Mouse (Mus musculus): ENCODE measurements around the gene Saa4. TPM values are rescaled to one million over a fixed set of nuclear protein-coding genes. Genes with fewer than 3 reads are reported as not detected.
"Not testable (repeated sequence)": the region's sequence is repeated elsewhere in the genome, so short reads cannot be mapped to it uniquely, and the experiment has no call there.

Saa4 gene
- total RNA-seq, 1 experiment from 2014 or later = not detected

DNA sequence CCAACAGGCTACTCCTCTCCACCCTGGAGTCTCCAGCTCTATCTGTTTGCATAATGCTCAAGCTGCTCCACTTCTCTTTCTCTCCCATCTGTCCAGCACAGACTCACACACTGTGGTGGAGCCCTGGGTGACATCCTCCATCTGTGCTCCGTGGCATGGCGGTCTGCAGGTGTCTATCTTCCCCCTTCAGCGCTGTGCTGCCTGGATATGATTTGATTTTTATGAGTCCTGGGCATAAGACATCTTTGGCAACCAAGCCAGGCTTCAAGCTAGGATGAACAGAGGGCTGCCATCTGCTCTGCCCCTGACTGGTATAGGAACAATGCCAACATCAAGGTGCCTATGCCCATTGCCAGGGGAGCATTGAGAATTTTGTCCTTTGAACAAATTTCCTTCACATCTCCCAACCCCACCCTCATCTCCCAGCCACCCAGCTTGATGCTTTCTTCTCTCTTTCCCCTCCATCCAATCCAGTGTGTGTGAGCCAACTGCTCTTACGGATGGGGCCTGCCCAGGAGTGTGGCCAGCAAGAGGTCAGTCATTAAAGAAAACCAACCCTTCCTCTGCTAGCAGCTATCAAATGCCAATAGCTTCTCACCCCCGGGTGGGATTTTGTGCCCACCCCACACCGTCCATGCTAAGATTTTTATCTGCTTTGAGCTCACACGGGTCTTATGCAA lies 13.7 kb downstream of the Saa4 start:
- ATAC-seq (replicated peaks; ENCODE audit: low read depth, poor library complexity, severe bottlenecking) = no peak

DNA sequence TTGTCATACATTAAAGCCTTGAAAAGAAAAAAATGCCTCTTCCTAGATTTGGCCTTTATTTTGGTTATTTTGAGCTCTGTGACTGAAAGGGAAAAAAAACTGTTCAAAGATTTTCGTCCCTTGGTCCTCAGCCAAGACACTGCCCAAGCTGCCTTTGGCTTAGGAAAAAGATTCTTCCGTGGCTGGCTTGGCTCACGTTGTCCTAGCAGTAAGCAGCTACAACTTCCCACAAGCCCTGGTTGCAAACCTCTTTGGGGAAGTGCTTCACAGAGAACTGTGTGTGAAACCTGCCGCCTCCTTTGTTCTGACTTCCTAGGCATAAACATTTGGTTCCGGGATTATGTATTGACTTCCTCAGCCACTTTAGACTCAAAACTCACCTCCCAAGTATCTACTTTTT lies 15.5 kb downstream of the Saa4 start:
- ATAC-seq (replicated peaks; ENCODE audit: low read depth, poor library complexity, severe bottlenecking) = peak; percentile 19

DNA sequence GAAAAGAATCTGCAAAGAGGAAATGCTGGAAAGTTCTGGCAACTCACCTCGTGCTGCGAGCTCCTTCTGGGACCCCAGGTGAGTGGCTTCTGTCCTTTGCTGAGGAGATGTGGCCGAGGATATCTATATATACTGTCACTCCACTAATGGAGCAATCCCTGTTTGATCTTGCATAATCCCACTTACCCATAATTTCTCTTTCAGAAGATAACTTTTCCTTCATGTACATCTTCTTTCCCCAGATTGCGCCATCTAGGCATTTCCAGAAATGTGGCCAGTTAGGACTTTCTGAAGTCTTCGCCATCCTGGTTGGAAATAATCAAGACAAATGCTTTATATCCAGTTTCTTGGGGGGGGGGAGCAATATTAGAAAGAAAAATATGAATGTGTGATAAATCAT lies 16.8 kb downstream of the Saa4 start, which contains the start of gene Saa3:
Gene Saa3, minus strand, starts transcription at position 101 of the 400 bp plus-strand sequence.
- ATAC-seq (replicated peaks; ENCODE audit: low read depth, poor library complexity, severe bottlenecking) = no peak

DNA sequence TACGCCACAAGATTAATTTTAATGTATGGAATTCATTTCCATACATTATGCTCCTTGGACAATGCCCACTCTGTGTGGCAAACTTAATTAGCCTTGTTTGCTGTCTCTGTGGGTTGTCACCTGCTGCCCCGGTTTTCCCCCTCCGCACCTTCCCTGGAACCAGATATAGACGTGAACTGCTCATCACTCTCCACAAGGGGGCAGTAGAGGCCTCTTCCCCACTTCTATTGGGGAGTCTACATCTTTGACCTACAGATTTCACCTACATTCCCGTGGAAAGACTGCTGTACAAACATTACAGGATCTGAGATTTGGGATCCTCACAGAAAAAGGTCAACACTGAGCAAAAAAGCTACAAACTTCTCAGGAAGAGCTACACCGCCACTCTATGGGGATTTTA lies 17.9 kb downstream of the Saa4 start:
- ATAC-seq (replicated peaks; ENCODE audit: low read depth, poor library complexity, severe bottlenecking) = no peak; the same call in 1 of the 2 replicates

DNA sequence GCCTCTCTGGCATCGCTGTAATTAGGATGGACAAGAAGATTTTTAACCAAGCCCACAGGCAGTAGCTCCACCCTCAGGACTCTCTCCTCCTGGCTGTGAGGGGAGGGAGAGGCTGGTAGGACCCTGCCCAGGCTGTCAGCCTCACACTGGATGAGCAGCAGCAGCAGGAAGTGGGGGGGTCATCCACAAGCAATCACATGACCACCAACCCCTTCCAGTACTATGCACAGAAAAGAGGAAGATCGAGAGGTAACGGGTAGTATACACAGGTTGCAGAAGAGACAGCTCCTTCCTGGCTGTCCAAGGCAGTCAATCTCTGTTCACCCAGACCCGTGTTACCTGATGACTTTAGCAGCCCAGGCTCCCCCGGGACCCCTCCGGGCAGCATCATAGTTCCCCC lies 20.2 kb downstream of the Saa4 start:
- peak; percentile 74 for ATAC-seq (replicated peaks; ENCODE audit: low read depth, poor library complexity, severe bottlenecking)

DNA sequence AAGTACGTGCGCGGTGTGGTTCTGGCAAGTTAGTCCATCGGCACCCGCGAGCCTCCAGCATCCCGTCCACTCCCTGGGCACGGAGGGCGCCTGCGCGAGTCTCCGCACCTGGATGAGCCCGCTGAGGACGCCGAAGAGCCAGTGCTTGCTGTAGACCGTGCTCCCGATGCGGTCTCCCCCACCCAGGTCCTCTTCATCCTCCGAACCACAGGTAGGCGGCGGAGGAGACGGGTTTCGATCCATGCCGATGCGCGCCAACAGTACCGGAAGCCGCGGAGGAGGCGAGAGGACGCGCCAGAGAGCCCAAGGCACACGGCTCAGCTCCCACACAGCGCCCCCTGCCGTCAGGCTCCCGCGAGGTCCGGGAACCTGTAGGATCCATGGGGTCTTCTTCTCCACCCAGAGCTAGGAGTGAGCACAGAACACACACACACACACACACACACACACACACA lies 22.0 kb downstream of the Saa4 start, which contains the start of gene Saal1:
Gene Saal1, minus strand, starts transcription at position 291 of the 455 bp plus-strand sequence.
- ATAC-seq (replicated peaks; ENCODE audit: low read depth, poor library complexity, severe bottlenecking) = peak; percentile 85

DNA sequence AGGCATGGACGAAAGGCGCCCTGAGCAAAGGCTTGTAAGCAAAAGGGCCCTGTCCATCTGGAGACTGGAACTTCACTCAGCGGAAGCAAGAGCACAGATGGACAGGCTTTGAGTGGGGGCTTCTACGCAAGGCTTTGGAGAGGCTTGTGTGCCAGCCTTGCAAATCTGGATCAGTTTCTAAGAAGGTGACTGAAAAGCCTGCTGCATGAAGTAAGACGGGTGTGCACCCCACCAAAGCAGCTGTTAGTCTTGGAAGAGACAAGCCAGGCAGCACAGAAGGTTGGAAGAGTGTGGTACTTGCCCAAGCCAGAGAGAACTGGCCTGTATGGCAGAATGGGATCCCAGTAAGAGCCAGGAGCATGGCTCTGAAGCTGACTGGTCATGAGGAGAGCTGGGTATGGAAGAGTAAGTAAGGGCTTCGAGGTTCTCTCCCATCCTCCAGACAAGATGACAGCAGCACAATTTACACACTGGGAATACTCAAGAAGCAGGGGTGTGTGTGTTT lies 31.8 kb downstream of the Saa4 start:
- ATAC-seq (replicated peaks; ENCODE audit: low read depth, poor library complexity, severe bottlenecking) = no peak

DNA sequence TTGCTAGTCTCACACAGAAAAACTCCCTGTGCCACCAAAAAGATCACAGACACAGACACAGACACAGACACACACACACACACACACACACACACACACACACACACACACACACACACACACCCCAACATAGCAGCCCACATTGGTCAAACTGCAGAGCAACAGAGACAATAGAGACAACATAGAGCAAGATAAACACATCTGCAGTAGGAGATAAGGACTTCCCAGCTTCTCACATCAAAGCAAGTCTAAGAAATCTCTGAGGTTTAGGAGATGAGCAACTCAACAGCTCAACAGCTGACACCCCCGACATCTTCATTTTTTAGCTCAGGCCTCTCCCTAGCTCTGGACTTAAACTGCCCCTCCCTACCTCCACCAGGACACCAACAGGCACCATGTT lies 35.6 kb downstream of the Saa4 start:
- ATAC-seq (replicated peaks; ENCODE audit: low read depth, poor library complexity, severe bottlenecking) = peak; percentile 54

DNA sequence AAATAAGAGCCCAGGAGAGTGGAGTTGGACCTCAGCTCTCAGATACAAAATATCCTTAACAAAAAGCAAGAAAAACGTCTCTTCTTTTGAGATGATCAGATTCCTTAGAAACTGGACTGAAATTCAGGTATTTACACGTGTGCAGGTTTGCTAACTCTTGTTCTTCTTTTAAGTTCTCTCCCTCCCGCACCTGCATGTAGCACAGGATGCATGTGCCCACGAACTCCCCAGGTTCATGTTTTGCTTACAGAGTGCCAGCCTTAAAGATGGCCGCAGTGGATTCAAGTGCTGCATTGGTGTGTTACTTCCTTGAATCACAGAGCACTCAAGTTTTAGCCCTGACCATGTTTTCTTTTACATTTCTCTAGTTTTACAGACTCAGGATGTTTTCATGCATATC lies 45.6 kb downstream of the Saa4 start:
- ATAC-seq (replicated peaks; ENCODE audit: low read depth, poor library complexity, severe bottlenecking) = no peak

DNA sequence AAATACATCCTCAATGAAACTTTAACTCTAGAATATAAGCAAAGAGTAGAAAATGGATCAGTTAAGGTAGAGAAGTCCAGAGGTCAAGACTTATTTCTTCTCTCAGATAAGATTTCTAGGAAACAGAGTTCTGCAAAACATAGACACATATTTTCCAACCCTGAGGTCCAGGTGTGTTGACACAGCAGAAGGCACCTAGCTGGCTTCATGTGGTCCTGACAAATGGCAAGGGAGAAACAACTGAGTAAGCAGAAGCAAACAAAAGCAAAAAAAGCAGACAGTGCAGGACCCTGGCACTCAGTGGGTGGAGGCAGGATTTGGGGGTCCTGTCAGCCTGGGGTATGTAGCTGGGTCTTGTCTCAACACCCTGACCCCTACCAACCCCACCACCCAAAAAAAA lies 51.7 kb downstream of the Saa4 start:
- no peak for ATAC-seq (replicated peaks; ENCODE audit: low read depth, poor library complexity, severe bottlenecking)

DNA sequence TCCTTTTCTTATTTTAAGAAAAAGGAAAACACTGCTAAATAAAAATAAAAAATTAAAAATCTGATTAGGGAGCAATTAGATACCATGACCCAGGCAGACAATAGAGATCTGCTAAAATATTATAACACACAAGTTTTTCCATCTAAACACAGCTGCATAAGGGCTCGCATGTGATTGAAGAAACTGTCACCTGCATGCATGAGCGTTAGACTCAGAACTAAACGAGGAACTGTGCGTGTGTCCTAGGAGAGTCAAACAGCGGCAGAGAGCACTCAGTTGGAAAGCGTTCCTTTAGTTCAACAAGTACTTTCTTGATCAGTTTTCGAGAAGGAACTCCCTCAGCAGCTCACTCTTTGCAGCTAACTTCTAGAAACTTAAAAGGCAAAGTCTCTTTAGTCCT lies 53.4 kb downstream of the Saa4 start:
- ATAC-seq (replicated peaks; ENCODE audit: low read depth, poor library complexity, severe bottlenecking) = not testable (repeated sequence)

DNA sequence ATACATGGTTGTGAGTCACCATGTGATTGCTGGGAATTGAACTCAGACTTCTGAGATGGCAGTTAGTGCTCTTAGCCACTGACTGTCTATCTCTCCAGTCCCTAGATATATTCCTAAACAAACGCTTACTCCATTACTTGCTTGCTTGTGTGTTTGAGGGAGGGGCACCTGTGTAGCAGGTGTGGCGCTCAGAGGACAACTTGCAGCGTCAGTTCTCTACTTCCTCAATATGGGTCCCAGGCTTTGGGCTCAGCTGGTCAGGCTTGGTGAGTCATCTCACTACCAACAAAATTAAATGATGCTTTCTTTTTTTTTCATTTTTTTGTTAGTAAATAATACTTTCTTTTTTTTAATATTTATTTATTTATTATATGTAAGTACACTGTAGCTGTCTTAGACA lies 54.0 kb downstream of the Saa4 start:
- ATAC-seq (replicated peaks; ENCODE audit: low read depth, poor library complexity, severe bottlenecking) = no peak

Other genes with a start within 250 kb of the Saa4 start
- gene Sergef, start 92.8 kb downstream of the Saa4 start, total RNA-seq (2017) = 7.6 and 17.5 TPM in 2 replicates
- gene Tph1, start 60.1 kb downstream of the Saa4 start, total RNA-seq (2017) = not detected in 2 replicates
- gene Saal1, start 21.9 kb downstream of the Saa4 start, total RNA-seq (2017) = 14.6 and 18.5 TPM in 2 replicates
- 3.8 TPM in 1 of 2 replicates, not detected in the other for gene Saa3, start 16.9 kb downstream of the Saa4 start, total RNA-seq (2017)
- not detected in 2 replicates for gene Saa1, start 10.4 kb upstream of the Saa4 start, total RNA-seq (2017)
- gene Saa2, start 19.2 kb upstream of the Saa4 start, total RNA-seq (2017) = not detected in 2 replicates
- gene Hps5, start 63.5 kb upstream of the Saa4 start, total RNA-seq (2017) = 32.3 and 33.0 TPM in 2 replicates
- gene Gtf2h1, start 63.5 kb upstream of the Saa4 start, total RNA-seq (2017) = 86.1 and 96.2 TPM in 2 replicates
- gene Ldha, start 108.9 kb upstream of the Saa4 start, total RNA-seq (2017) = 434 and 497 TPM in 2 replicates
- gene Ldhc, start 128.6 kb upstream of the Saa4 start, total RNA-seq (2017) = not detected in 2 replicates
- gene Tsg101, start 187.4 kb upstream of the Saa4 start, total RNA-seq (2017) = 42.0 and 46.4 TPM in 2 replicates
- gene Uevld, start 225.9 kb upstream of the Saa4 start, total RNA-seq (2017) = 12.7 and 14.1 TPM in 2 replicates